In the genomic region with DNA sequence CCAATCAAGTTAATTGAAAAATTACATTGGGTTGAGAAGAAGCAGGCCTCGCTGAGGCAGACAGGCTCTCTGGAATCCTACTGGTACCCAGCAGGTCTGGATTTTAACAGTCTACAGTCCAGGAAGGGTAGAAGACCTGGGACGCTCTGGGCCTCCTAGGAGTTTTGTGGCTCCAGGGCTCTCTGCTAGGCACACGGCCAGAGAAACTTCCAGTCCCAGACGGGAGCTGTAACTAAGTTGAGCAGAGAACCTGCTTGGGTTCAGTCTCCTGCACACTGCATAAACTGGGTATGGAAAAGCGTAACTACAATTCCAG, we compare ENCODE assay signal across 11 mouse cellular contexts. TPM values are rescaled to one million over a fixed set of nuclear protein-coding genes. Genes with fewer than 3 reads are reported as not detected.
DNase-seq lines count a peak whose midpoint lies in the region; ATAC-seq and TF ChIP-seq lines count a peak whose summit lies in the region.
"Had no signal": no experiment of that assay in that cellular context is flagged by ENCODE, and none has a peak within 500 bp of the region (broad histone marks: within the 10 kb centered on the region; RNA-seq: fewer than 3 reads in every experiment).

No protein-coding gene starts in this region.

- no peak for TF ChIP-seq CTCF in hindbrain, postnatal 0 days (IDR thresholded peaks at IDR 0.05; ENCODE audit: low read depth)

- no peak overlapping the region for H3K4me3 ChIP-seq in hindbrain, embryonic 10.5 days
- no peak overlapping the region for H3K4me3 ChIP-seq in hindbrain, postnatal 0 days (ENCODE audit: low read length)
- no peak overlapping the region for H3K4me3 ChIP-seq in lung, embryonic 15.5 days
- H3K4me3 ChIP-seq in embryonic facial prominence, embryonic 14.5 days (ENCODE audit: low read depth, low read length): no peak overlapping the region
- no peak overlapping the region for H3K4me3 ChIP-seq in limb, embryonic 14.5 days (replicated peaks; ENCODE audit: low read length)
- H3K4me3 ChIP-seq: forebrain, embryonic 15.5 days had no signal

- H3K27ac ChIP-seq in hindbrain, embryonic 10.5 days: peak overlapping the region; percentile 79
- no peak overlapping the region for H3K27ac ChIP-seq in hindbrain, postnatal 0 days
- H3K27ac ChIP-seq in lung, embryonic 15.5 days: peak overlapping the region; percentile 81
- H3K27ac ChIP-seq in embryonic facial prominence, embryonic 14.5 days (replicated peaks; ENCODE audit: low read depth, low read length): peak overlapping the region; percentile 69
- peak overlapping the region; percentile 78 for H3K27ac ChIP-seq in limb, embryonic 14.5 days (replicated peaks; ENCODE audit: low read depth, low read length)
- H3K27ac ChIP-seq: forebrain, embryonic 15.5 days had no signal

- no peaks in the 10 kb centered on the region for H3K9me3 ChIP-seq in hindbrain, embryonic 10.5 days
- H3K9me3 ChIP-seq in hindbrain, postnatal 0 days (ENCODE audit: low read length): no peaks in the 10 kb centered on the region
- H3K9me3 ChIP-seq in lung, embryonic 15.5 days: no peaks in the 10 kb centered on the region
- H3K9me3 ChIP-seq in embryonic facial prominence, embryonic 14.5 days (ENCODE audit: control insufficient read depth, low read length): no peaks in the 10 kb centered on the region
- H3K9me3 ChIP-seq in limb, embryonic 14.5 days (ENCODE audit: control insufficient read depth, low read length): no peaks in the 10 kb centered on the region
- H3K9me3 ChIP-seq: forebrain, embryonic 15.5 days had no signal

- 55% methylated on average over 5 of the region's 5 CpGs for WGBS in hindbrain, embryonic 10.5 days
- WGBS in hindbrain, postnatal 0 days: 50% methylated on average over 5 of the region's 5 CpGs
- WGBS in lung, embryonic 15.5 days: 37% methylated on average over 5 of the region's 5 CpGs
- 16% methylated on average over 5 of the region's 5 CpGs for WGBS in embryonic facial prominence, embryonic 14.5 days
- 11% methylated on average over 5 of the region's 5 CpGs for WGBS in limb, embryonic 14.5 days

- no peak for ATAC-seq in hindbrain, postnatal 0 days
- no peak for ATAC-seq in lung, embryonic 15.5 days (ENCODE audit: borderline replicate concordance, extremely low read depth, low FRiP score, low TSS enrichment)
- ATAC-seq in embryonic facial prominence, embryonic 14.5 days (ENCODE audit: low read depth): no peak
- ATAC-seq in limb, embryonic 14.5 days (ENCODE audit: low FRiP score, low read depth): no peak; the same call in 1 of the 2 replicates

- TF ChIP-seq POLR2A in limb, embryonic 14.5 days (IDR thresholded peaks at IDR 0.05; ENCODE audit: borderline replicate concordance, extremely low read depth, insufficient read depth, insufficient read length): no peak

- no peak overlapping the region for H3K9ac ChIP-seq in hindbrain, postnatal 0 days (replicated peaks; ENCODE audit: low read length)
- H3K9ac ChIP-seq in lung, embryonic 15.5 days: no peak overlapping the region
- no peak overlapping the region for H3K9ac ChIP-seq in embryonic facial prominence, embryonic 14.5 days (ENCODE audit: low read depth, low read length)
- H3K9ac ChIP-seq in limb, embryonic 14.5 days (ENCODE audit: low read depth, low read length, severe bottlenecking): 0 out of 2 replicates have a peak overlapping the region, but pooled peaks have one; percentile 28
- H3K9ac ChIP-seq: forebrain, embryonic 15.5 days had no signal

- H3K4me2 ChIP-seq in hindbrain, postnatal 0 days (ENCODE audit: low read depth, low read length): no peak overlapping the region
- H3K4me2 ChIP-seq in lung, embryonic 15.5 days: no peak overlapping the region
- H3K4me2 ChIP-seq in embryonic facial prominence, embryonic 14.5 days (ENCODE audit: low read depth, low read length): peak overlapping the region; percentile 10; the same call in 1 of the 2 replicates
- peak overlapping the region; percentile 3; the same call in 1 of the 2 replicates for H3K4me2 ChIP-seq in limb, embryonic 14.5 days (replicated peaks; ENCODE audit: low read depth, low read length, severe bottlenecking)
- H3K4me2 ChIP-seq: forebrain, embryonic 15.5 days had no signal

- intact Hi-C loops in left cerebral cortex, postnatal 10 days (cut with DNase I): no loop called here

- H3K36me3 ChIP-seq in hindbrain, embryonic 10.5 days: no peaks in the 10 kb centered on the region
- H3K36me3 ChIP-seq in hindbrain, postnatal 0 days (ENCODE audit: insufficient read depth, low read length): no peaks in the 10 kb centered on the region
- H3K36me3 ChIP-seq in lung, embryonic 15.5 days: no peaks in the 10 kb centered on the region
- no peaks in the 10 kb centered on the region for H3K36me3 ChIP-seq in embryonic facial prominence, embryonic 14.5 days (ENCODE audit: control insufficient read depth, insufficient read depth, low read length)
- H3K36me3 ChIP-seq in limb, embryonic 14.5 days (ENCODE audit: control insufficient read depth, insufficient read depth, low read length): no peaks in the 10 kb centered on the region
- H3K36me3 ChIP-seq: forebrain, embryonic 15.5 days had no signal

- no peaks in the 10 kb centered on the region for H3K27me3 ChIP-seq in hindbrain, embryonic 10.5 days (ENCODE audit: insufficient read depth, poor library complexity, severe bottlenecking)
- no peaks in the 10 kb centered on the region for H3K27me3 ChIP-seq in hindbrain, postnatal 0 days (ENCODE audit: insufficient read depth, low read length)
- H3K27me3 ChIP-seq in lung, embryonic 15.5 days: no peaks in the 10 kb centered on the region
- no peaks in the 10 kb centered on the region for H3K27me3 ChIP-seq in embryonic facial prominence, embryonic 14.5 days (replicated peaks; ENCODE audit: control insufficient read depth, insufficient read depth, low read length)
- H3K27me3 ChIP-seq in limb, embryonic 14.5 days (ENCODE audit: control insufficient read depth, insufficient read depth, low read length): no peaks in the 10 kb centered on the region
- H3K27me3 ChIP-seq: forebrain, embryonic 15.5 days had no signal

- peaks cover 65% of the 10 kb centered on the region for H3K4me1 ChIP-seq in hindbrain, embryonic 10.5 days (replicated peaks)
- no peaks in the 10 kb centered on the region; the same call in 1 of the 2 replicates for H3K4me1 ChIP-seq in hindbrain, postnatal 0 days (ENCODE audit: insufficient read depth, low read length)
- peaks cover 66% of the 10 kb centered on the region for H3K4me1 ChIP-seq in lung, embryonic 15.5 days
- H3K4me1 ChIP-seq in embryonic facial prominence, embryonic 14.5 days (ENCODE audit: control insufficient read depth, insufficient read depth, low read length): peaks cover 47% of the 10 kb centered on the region
- peaks cover 53% of the 10 kb centered on the region for H3K4me1 ChIP-seq in limb, embryonic 14.5 days (ENCODE audit: control insufficient read depth, insufficient read depth, low read length)

- DNase-seq in hindbrain, embryonic 10.5 days (ENCODE audit: low spot score): no peak
- DNase-seq in hindbrain, postnatal 0 days (ENCODE audit: low spot score): no peak
- DNase-seq in lung, postnatal 36 days: no peak
- DNase-seq in embryonic facial prominence, embryonic 14.5 days (ENCODE audit: low spot score): no peak
- DNase-seq in limb, embryonic 14.5 days (ENCODE audit: low spot score): peak; percentile 54
- no peak for DNase-seq in left cerebral cortex, postnatal 10 days (ENCODE audit: extremely low spot score in 1 of 2, low spot score in 2 of 2)
- DNase-seq in left cerebral cortex, adult 11 months (ENCODE audit: low spot score): no peak
- DNase-seq: gastrocnemius, postnatal 36 days; right cerebral cortex, adult 18-20 months had no signal

RNA-seq across cellular contexts. Expression of a gene that starts 17.5 kb away (rescaled TPM):
- polyA plus RNA-seq in hindbrain, embryonic 10.5 days (2016; fragmentation: Nextera tagmentation; extraction: Ambion mirVana): 11.4 and 14.3 TPM in 2 replicates
- total RNA-seq in hindbrain, postnatal 0 days (2014; rRNA removed): 74.3 and 78.3 TPM in 2 replicates
- 19.3 and 20.9 TPM in 2 replicates for polyA plus RNA-seq in hindbrain, postnatal 0 days (2015; fragmentation: Nextera tagmentation; extraction: Ambion mirVana)
- polyA plus RNA-seq in lung, embryonic 15.5 days (2015; fragmentation: Nextera tagmentation; extraction: Ambion mirVana): 13.3 and 13.6 TPM in 2 replicates
- 11.7 and 11.9 TPM in 2 replicates for polyA plus RNA-seq in embryonic facial prominence, embryonic 14.5 days (2014; fragmentation: Nextera tagmentation; extraction: Ambion mirVana)
- polyA plus RNA-seq in limb, embryonic 14.5 days (2012; rRNA removed): 31.3 and 43.4 TPM in 2 replicates
- polyA plus RNA-seq in limb, embryonic 14.5 days (2014; fragmentation: Nextera tagmentation; extraction: Ambion mirVana): 12.7 and 14.0 TPM in 2 replicates
- 10 to 100 TPM; 65.2 to 71.9 TPM for total RNA-seq in left cerebral cortex, postnatal 10 days (2021)

Comparison
In these comparisons a context has a peak if more than half of its experiments do, and no peak if none do; other contexts are left out.
1. H3K4me2 ChIP-seq: peak in embryonic facial prominence, embryonic 14.5 days (single experiment) and limb, embryonic 14.5 days (single experiment); none in hindbrain, postnatal 0 days (single experiment) and lung, embryonic 15.5 days (single experiment).